Comparison of ENCODE assay signal across 8 mouse cellular contexts in genomic region chr7:109083113-109083812, GRCm38 (mm10). TPM values are rescaled to one million over a fixed set of nuclear protein-coding genes. Genes with fewer than 3 reads are reported as not detected.
A peak's percentile ranks its signal among the peaks of the same experiment; 100 is the strongest.
DNase-seq lines count a peak whose midpoint lies in the region; ATAC-seq and TF ChIP-seq lines count a peak whose summit lies in the region.

Ric3 (minus strand) TSS chr7:109083331.

- no peak within 1 kb of the TSS for H3K27ac ChIP-seq in hindbrain, embryonic 11.5 days (ENCODE audit: low read depth, low read length)
- H3K27ac ChIP-seq in lung, embryonic 14.5 days (ENCODE audit: low read depth): no peak within 1 kb of the TSS

- no peaks in the 10 kb centered on the region for H3K27me3 ChIP-seq in hindbrain, embryonic 11.5 days (ENCODE audit: control insufficient read depth, insufficient read depth, low read length)
- H3K27me3 ChIP-seq in lung, embryonic 14.5 days (ENCODE audit: insufficient read depth, low read length): peaks cover 16% of the 10 kb centered on the region

- no peaks in the 10 kb centered on the region for H3K36me3 ChIP-seq in hindbrain, embryonic 11.5 days (ENCODE audit: control insufficient read depth, insufficient read depth, low read length)
- no peaks in the 10 kb centered on the region for H3K36me3 ChIP-seq in lung, embryonic 14.5 days (ENCODE audit: insufficient read depth)

- peak within 1 kb of the TSS; percentile 62 for H3K4me3 ChIP-seq in hindbrain, embryonic 11.5 days (ENCODE audit: low read depth, low read length)
- H3K4me3 ChIP-seq in lung, embryonic 14.5 days (ENCODE audit: low read depth, low read length): peak within 1 kb of the TSS; percentile 46

- H3K9me3 ChIP-seq in hindbrain, embryonic 11.5 days (ENCODE audit: control insufficient read depth, low read length): no peaks in the 10 kb centered on the region
- H3K9me3 ChIP-seq in lung, embryonic 14.5 days (ENCODE audit: low read depth, low read length): no peaks in the 10 kb centered on the region

- no peak for TF ChIP-seq CTCF in lung, embryonic 14.5 days (IDR thresholded peaks at IDR 0.05; ENCODE audit: low read depth)

- H3K4me2 ChIP-seq in hindbrain, embryonic 11.5 days (replicated peaks; ENCODE audit: low read depth, low read length): peak within 1 kb of the TSS; percentile 35
- H3K4me2 ChIP-seq in lung, embryonic 14.5 days: peak within 1 kb of the TSS; percentile 63

- H3K9ac ChIP-seq in hindbrain, embryonic 11.5 days (ENCODE audit: low read depth, low read length): peak within 1 kb of the TSS; percentile 71
- no peak within 1 kb of the TSS for H3K9ac ChIP-seq in lung, embryonic 14.5 days

- peak; percentile 80 for DNase-seq in adrenal gland, adult 8-10 months
- DNase-seq in cerebellum, postnatal 10 days: peak; percentile 92 to 94
- peak; percentile 81 for DNase-seq in frontal cortex, postnatal 14 days (ENCODE audit: low spot score in 2 of 2)
- peak; percentile 79 for DNase-seq in hindbrain, embryonic 11.5 days (ENCODE audit: low spot score)
- DNase-seq in layer of hippocampus, adult 9-11 months: peak; percentile 87
- DNase-seq in lung, embryonic 14.5 days: peak; percentile 27
- peak; percentile 62 for DNase-seq in retina, postnatal 7 days (ENCODE audit: low read depth, low spot score)

- WGBS in hindbrain, embryonic 11.5 days: 3% methylated on average over 50 of the region's 50 CpGs
- WGBS in lung, embryonic 14.5 days: 4% methylated on average over 50 of the region's 50 CpGs

- peak; percentile 93 for ATAC-seq in hindbrain, embryonic 11.5 days (ENCODE audit: low FRiP score)
- no peak for ATAC-seq in lung, embryonic 14.5 days (ENCODE audit: insufficient read depth)
- ATAC-seq in activated CD4-positive, CD25-positive, alpha-beta regulatory T cell, adult 4 months: no peak

- no peaks in the 10 kb centered on the region for H3K4me1 ChIP-seq in hindbrain, embryonic 11.5 days (replicated peaks; ENCODE audit: control insufficient read depth, insufficient read depth, low read length)
- no peaks in the 10 kb centered on the region; the same call in 1 of the 2 replicates for H3K4me1 ChIP-seq in lung, embryonic 14.5 days (ENCODE audit: insufficient read depth)

RNA-seq across cellular contexts. Expression of gene Ric3, which starts in this region (rescaled TPM):
- 10 to 100 TPM; 70.1 to 94.0 (median 82.6) TPM for total RNA-seq in adrenal gland, adult 8-10 months (2022)
- 20.0 and 20.4 TPM in 2 replicates for polyA plus RNA-seq in hindbrain, embryonic 11.5 days (2014; fragmentation: Nextera tagmentation; extraction: Ambion mirVana)
- polyA plus RNA-seq in lung, embryonic 14.5 days (2014; fragmentation: Nextera tagmentation; extraction: Ambion mirVana): 1.1 and 1.7 TPM in 2 replicates
- under 1 TPM; 0.15 to 0.20 TPM for polyA plus RNA-seq in activated CD4-positive, CD25-positive, alpha-beta regulatory T cell, adult 4 months (2017; shearing (Covaris generic))

Comparison
In these comparisons a context has a peak if more than half of its experiments do, and no peak if none do; other contexts are left out.
1. DNase-seq: peak in every context shown above with its lines; median percentile 93 in cerebellum, postnatal 10 days; 87 in layer of hippocampus, adult 9-11 months; 81 in frontal cortex, postnatal 14 days; 80 in adrenal gland, adult 8-10 months; 79 in hindbrain, embryonic 11.5 days; 62 in retina, postnatal 7 days; 27 in lung, embryonic 14.5 days.